Comparison of ENCODE assay signal across 23 mouse cellular contexts in the genomic region with DNA sequence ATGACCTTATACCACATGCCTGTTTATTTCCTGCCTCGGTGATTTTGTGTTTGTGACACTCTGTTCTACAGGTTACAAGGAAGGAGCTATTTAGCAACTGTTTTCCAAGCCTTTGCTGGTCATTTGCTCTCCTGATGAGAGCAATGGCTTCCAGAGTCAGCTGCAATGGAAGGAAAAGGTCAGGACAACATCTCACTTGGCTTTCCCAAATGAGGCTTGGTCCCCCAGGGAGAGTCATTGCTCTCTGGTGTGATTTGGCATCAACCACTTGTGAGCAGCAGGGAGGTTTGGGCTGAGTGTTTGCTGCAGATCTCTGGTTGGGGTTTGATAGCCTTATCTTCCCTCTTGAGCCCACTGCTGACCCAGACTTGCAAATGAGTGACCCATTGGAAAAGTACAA. TPM values are rescaled to one million over a fixed set of nuclear protein-coding genes. Genes with fewer than 3 reads are reported as not detected.
"Had no signal": no experiment of that assay in that cellular context is flagged by ENCODE, and none has a peak within 500 bp of the region (broad histone marks: within the 10 kb centered on the region; RNA-seq: fewer than 3 reads in every experiment).

No protein-coding gene starts in this region.

- ATAC-seq: liver, postnatal 0 days; lung, postnatal 0 days; midbrain, embryonic 13.5 days; midbrain, embryonic 15.5 days had no signal

- H3K4me3 ChIP-seq: lung, embryonic 15.5 days; megakaryocyte, embryonic 14.5 days; midbrain, embryonic 13.5 days; midbrain, embryonic 15.5 days; neural tube, embryonic 12.5 days; stomach, embryonic 15.5 days had no signal

- DNase-seq: liver, postnatal 0 days; lung, adult 2 months; lung, postnatal 14 days; lung, postnatal 36 days; right cerebral cortex, postnatal 14 days; thymus, adult 2 months; thymus, postnatal 25 days; thymus, postnatal 4 days had no signal

- H3K4me1 ChIP-seq: lung, embryonic 15.5 days; midbrain, embryonic 15.5 days; neural tube, embryonic 12.5 days; stomach, embryonic 15.5 days had no signal

- H3K27ac ChIP-seq: lung, embryonic 15.5 days; macrophage; midbrain, embryonic 13.5 days; midbrain, embryonic 15.5 days; neural tube, embryonic 12.5 days; stomach, embryonic 15.5 days; stomach, postnatal 0 days had no signal

RNA-seq across cellular contexts. Expression of gene Lrrn4, which starts 19.9 kb away (rescaled TPM):
- total RNA-seq: monocyte, adult 5-6 weeks had no signal
- polyA plus RNA-seq: macrophage had no signal

RNA-seq across cellular contexts. Expression of gene Fermt1, which starts 45.1 kb away (rescaled TPM):
- total RNA-seq: megakaryocyte progenitor cell, adult 5-6 weeks; monocyte, adult 5-6 weeks; neutrophil, adult 5-6 weeks had no signal
- polyA plus RNA-seq: macrophage; midbrain, embryonic 13.5 days; midbrain, embryonic 15.5 days; midbrain, postnatal 0 days; neural tube, embryonic 14.5 days; testis, adult 2 months had no signal
